Mouse (Mus musculus) Patski (cell line): ENCODE data around the gene Wnk2. TPM values are rescaled to one million over a fixed set of nuclear protein-coding genes. Genes with fewer than 3 reads are reported as not detected.

Experiments used
- ATAC-seq: fragments of 100-300 bp; one replicate; pipeline ENCODE4 v1.8.0; 2021
- CTCF ChIA-PET: fragments of 350-600 bp; sonication (Branson Sonifier 250); formaldehyde crosslinking; loops from one replicate; lab custom pipeline; 2022; ENCODE audit warnings: inconsistent platforms; lab: Charles Lee
- POLR2A ChIA-PET: fragments of 350-600 bp; sonication (Branson Sonifier 250); formaldehyde crosslinking; loops from one replicate; lab custom pipeline; 2022; ENCODE audit warnings: antibody characterized with exemption, inconsistent platforms; lab: Charles Lee
- DNase-seq: peaks from one replicate; pipeline ENCODE4 v3.0.0-alpha.2; 2011; ENCODE audit warnings: low read depth, low spot score
- H3K27me3 ChIP-seq: fragments of 371-371 bp; one replicate; pipeline ENCODE4 v1.5.1; 2021
- CTCF ChIP-seq: fragments of 100-300 bp; IDR thresholded peaks from one replicate; pipeline ENCODE4 v1.5.1; 2021
- in situ Hi-C: fragments of 300-500 bp; cut with MboI; formaldehyde crosslinking; loops from 3 replicates; pipeline ENCODE4 v1.11.1; 2018; ENCODE audit warnings: low pct_unique_long_range_greater_than_20kb, mixed read lengths
- polyA plus RNA-seq: library from polyadenylated mRNA; unstranded; gene quantifications from one replicate; pipeline ENCODE4 v1.2.3, GENCODE M21; 2021

Gene Wnk2
- polyA plus RNA-seq, 1 experiment from 2014 or later, result 1.8 TPM

GRCm38 (mm10) chr13:49127844-49128631 lies 19.8 kb downstream of the Wnk2 start:
- ChIA-PET POLR2A (interaction anchor here (0.5 kb wide), 1 partner anchor 58 kb away, joined by 3 read pairs; no protein-coding TSS in a partner anchor), CTCF (interaction anchor here (1.6 kb wide), 1 partner anchor 62 kb away, joined by 3 read pairs; no protein-coding TSS in a partner anchor)
- no peak for TF ChIP-seq CTCF
- ATAC-seq, result no peak
- peaks cover 9% of the 10 kb centered on the region for H3K27me3 ChIP-seq
- peak; percentile 4 for DNase-seq
- in situ Hi-C loops, result no loop called here

- POLR2A ChIA-PET, result no interaction called here
- in situ Hi-C loops, result no loop called here
- TF ChIP-seq CTCF, result no peak
- CTCF ChIA-PET, result no interaction called here
- DNase-seq (no peak), ATAC-seq (no peak)
- H3K27me3 ChIP-seq, result peaks cover 9% of the 10 kb centered on the region
These were observed 25.7 kb downstream of the Wnk2 start for GRCm38 (mm10) chr13:49122106-49122505.

- POLR2A ChIA-PET, result no interaction called here
- no peak for TF ChIP-seq CTCF
- DNase-seq, result no peak
These were observed 30.3 kb downstream of the Wnk2 start for GRCm38 (mm10) chr13:49117563-49117962.

GRCm38 (mm10) chr13:49114921-49115320 lies 32.9 kb downstream of the Wnk2 start:
- POLR2A ChIA-PET, result no interaction called here
- in situ Hi-C loops, result no loop called here
- CTCF ChIA-PET, result no interaction called here
- DNase-seq, result no peak
- peaks cover 36% of the 10 kb centered on the region for H3K27me3 ChIP-seq
- no peak for TF ChIP-seq CTCF
- ATAC-seq, result no peak

More at GRCm38 (mm10) chr13:49117563-49117962, 30.3 kb downstream of the Wnk2 start:
- no peak for ATAC-seq
- H3K27me3 ChIP-seq, result peaks cover 27% of the 10 kb centered on the region
- in situ Hi-C loops, result no loop called here
- CTCF ChIA-PET, result no interaction called here

- in situ Hi-C loops, result no loop called here
- peaks cover 36% of the 10 kb centered on the region for H3K27me3 ChIP-seq
- no peak for DNase-seq
- ATAC-seq, result no peak
- no peak for TF ChIP-seq CTCF
- CTCF ChIA-PET, result no interaction called here
- POLR2A ChIA-PET, result no interaction called here
These were observed 33.7 kb downstream of the Wnk2 start for GRCm38 (mm10) chr13:49114116-49114515.

- no peak for TF ChIP-seq CTCF
- DNase-seq (no peak), ATAC-seq (no peak)
- in situ Hi-C loops, result no loop called here
- H3K27me3 ChIP-seq, result peaks cover 36% of the 10 kb centered on the region
- ChIA-PET POLR2A (no interaction called here), CTCF (no interaction called here)
These were observed 34.5 kb downstream of the Wnk2 start for GRCm38 (mm10) chr13:49113345-49113744.

GRCm38 (mm10) chr13:49112652-49113051 lies 35.2 kb downstream of the Wnk2 start:
- TF ChIP-seq CTCF, result no peak
- CTCF ChIA-PET, result no interaction called here
- H3K27me3 ChIP-seq, result peaks cover 36% of the 10 kb centered on the region
- in situ Hi-C loops, result no loop called here
- POLR2A ChIA-PET, result no interaction called here
- no peak for ATAC-seq
- no peak for DNase-seq

GRCm38 (mm10) chr13:49109665-49110064 lies 38.1 kb downstream of the Wnk2 start:
- H3K27me3 ChIP-seq, result peaks cover 27% of the 10 kb centered on the region
- ATAC-seq (no peak), DNase-seq (no peak)
- in situ Hi-C loops, result no loop called here
- no peak for TF ChIP-seq CTCF
- ChIA-PET POLR2A (no interaction called here), CTCF (no interaction called here)

- TF ChIP-seq CTCF, result no peak
- peaks cover 15% of the 10 kb centered on the region for H3K27me3 ChIP-seq
- ATAC-seq (no peak), DNase-seq (no peak)
- CTCF ChIA-PET, result no interaction called here
- POLR2A ChIA-PET, result no interaction called here
- in situ Hi-C loops, result no loop called here
These were observed 39.5 kb downstream of the Wnk2 start for GRCm38 (mm10) chr13:49108119-49108846.

- ATAC-seq, result no peak
- no peaks in the 10 kb centered on the region for H3K27me3 ChIP-seq
- no peak for TF ChIP-seq CTCF
- POLR2A ChIA-PET, result no interaction called here
- CTCF ChIA-PET, result no interaction called here
- no peak for DNase-seq
- in situ Hi-C loops, result no loop called here
These were observed 43.9 kb downstream of the Wnk2 start for GRCm38 (mm10) chr13:49103913-49104312.

GRCm38 (mm10) chr13:49103235-49103634 lies 44.6 kb downstream of the Wnk2 start:
- no peak for TF ChIP-seq CTCF
- no peaks in the 10 kb centered on the region for H3K27me3 ChIP-seq
- POLR2A ChIA-PET, result interaction anchor here (0.9 kb wide), 1 partner anchor 55 kb away, joined by 3 read pairs; no protein-coding TSS in a partner anchor
- DNase-seq (no peak), ATAC-seq (no peak)
- in situ Hi-C loops, result no loop called here
- CTCF ChIA-PET, result no interaction called here
